Mouse (Mus musculus): ENCODE measurements around the gene Psmd8.

The Psmd8 gene

DNA sequence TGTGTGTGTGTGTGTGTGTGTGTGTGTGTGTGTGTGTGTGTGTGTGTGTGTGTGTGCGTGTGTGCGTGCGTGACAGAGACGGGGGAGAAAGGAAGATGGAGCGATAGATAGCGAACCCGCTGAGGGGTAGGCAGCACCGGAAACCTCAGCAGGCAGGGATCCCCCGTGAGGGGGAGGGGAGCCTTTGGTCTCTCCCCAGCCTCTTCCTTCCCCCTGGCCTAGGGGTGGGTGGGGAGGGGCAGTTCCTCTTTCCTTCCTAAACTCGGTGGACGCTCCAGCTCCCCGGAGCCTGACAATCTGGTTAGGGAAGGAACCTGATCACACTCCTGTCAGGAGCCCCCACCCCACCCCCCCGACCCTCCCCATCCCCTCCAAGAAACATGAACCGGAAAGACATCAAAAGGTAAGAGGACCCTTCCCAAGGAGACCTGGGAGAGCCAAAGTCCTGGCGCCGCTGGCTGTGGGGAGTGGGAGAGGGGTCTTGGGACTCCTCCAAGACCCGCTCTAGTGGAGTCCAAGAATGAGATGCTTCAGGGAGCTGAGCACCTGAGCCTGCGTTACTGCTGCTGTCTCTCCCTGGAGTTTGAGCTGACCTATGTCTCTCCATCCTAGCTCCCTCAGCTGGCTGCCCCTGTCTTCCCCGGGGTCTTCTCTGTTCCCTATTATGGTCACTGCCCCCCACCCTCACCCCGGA lies 45.7 kb downstream of the Psmd8 start, which contains the start of gene Rasgrp4:
Gene Rasgrp4 (plus strand): TSS at position 159 of the 694 bp plus-strand sequence.
- no peak for DNase-seq (ENCODE audit: low spot score)

DNA sequence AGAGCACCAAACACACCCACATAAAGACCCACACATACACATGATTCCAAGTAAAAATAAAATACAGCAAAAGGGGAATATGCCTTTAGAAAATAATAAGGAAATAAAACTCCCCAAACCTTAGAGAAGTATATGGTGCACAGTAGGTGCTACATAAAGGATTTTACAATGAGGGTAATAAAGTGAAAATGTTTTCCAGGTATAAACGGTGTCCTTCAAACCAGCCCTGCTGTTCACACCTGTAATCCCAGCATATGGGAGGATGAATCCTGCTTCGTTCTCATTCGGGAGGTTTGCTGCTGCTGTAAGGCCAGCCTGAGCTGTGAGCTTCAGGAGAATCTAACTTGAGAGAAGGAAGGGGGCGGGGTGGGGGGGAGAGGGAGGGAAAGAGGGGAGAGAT lies 46.3 kb downstream of the Psmd8 start:
- DNase-seq (ENCODE audit: low spot score) = no peak

DNA sequence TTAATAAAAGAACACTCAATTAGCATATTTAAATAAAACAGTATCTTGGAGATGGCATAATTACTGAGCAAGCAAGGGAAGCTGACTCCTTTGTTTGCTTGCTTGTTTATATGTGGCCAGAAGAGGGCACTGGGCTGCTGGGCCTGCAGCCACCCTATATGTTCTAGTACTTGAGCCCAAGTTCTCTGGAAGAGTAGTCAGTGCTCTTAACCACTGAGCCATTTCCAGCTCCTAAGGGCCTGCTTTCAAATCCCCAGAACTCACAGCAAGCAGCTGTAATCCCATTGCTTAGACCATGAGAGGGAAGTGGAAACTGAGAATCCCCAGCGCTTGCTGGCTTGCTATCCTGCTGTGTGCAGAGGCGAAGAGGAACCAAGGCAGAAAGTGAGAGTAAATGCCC lies 51.8 kb downstream of the Psmd8 start:
- DNase-seq (ENCODE audit: low spot score) = no peak

DNA sequence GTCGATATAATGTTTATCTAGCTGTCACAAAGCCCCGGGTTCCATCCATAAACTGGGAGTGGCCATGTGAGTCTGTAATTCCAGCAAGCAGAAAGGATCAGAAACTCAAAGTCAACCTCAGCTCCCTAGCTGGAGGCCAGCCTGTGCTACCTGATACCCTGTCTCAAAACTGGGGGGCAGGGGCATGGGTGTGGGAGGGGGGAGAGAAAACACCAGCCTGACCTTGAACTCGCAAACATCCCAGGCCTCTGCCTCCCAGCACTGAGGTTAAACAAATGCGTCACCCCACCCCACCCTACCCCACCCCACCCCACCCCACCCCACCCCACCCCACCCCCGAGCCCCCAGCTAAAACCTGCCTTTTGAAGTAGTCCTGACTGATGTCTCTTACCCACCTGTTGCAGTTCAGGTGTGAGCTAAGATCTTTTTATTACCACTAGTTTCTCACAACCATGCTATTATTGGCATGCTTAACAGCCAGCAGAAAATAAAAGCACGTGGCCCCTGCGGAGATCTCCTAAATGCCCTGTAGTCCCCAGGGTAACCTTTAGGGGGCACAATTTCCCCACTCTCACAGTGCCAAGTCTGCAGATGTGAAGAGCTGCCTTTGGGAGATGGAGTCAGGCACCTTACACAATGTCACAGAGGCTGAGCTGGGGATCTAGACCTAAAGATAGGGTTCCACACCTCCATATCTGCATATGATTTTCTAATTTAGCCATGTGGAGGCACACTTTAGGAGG lies 54.2 kb downstream of the Psmd8 start:
- DNase-seq (ENCODE audit: low spot score) = peak; percentile 66

DNA sequence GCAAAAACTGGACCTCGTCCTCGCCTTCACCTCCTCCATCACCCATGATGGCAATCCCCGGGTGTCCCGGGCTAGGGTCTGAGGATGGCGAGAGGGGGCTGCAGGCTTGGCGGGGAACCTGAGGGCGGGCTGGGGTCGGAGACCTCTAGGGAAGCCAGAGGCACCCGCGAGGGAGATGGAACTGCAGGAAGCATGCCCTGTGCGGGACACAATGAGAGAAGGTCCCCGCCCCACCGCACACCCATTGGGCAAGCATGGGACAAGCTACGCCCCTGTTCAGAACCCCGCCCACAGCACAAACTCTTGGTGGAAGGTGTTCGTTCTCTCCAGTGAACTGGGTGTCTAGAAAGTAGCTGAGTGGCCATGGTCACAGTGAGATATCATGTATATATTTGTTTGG lies 55.5 kb downstream of the Psmd8 start, which contains the start of gene Ryr1:
Gene Ryr1 (minus strand): TSS at position 210 of the 400 bp plus-strand sequence.
- DNase-seq (ENCODE audit: low spot score) = peak; percentile 59

Data from urinary bladder, postnatal 14 days (tissue).